Mouse (Mus musculus) liver, embryonic 15.5 days (tissue): ENCODE measurements at regions not wholly inside any gene's neighbourhood (a gene's known extent, or its start where the extent isn't known, plus 50 kb on each side); places are given as distances from the start of the nearest gene placed in this dataset.

Experiments used
- ATAC-seq: fragments of 200-750 bp; cut with Nextera tagmentation; 2 replicates; pipeline ENCODE4 v1.8.0; 2017; ENCODE audit warnings: moderate number of reproducible peaks, mild to moderate bottlenecking, moderate library complexity; ENCODE audit not compliant: insufficient read depth
- H3K27ac ChIP-seq: fragments of 300-500 bp; sonication (generic); replicated peaks from 2 replicates; pipeline ENCODE4 v1.5.1; 2015; ENCODE audit warnings: mild to moderate bottlenecking, inconsistent platforms
- H3K27me3 ChIP-seq: fragments of 300-500 bp; sonication (generic); 2 replicates; pipeline ENCODE4 v1.6.1; 2015; ENCODE audit warnings: mild to moderate bottlenecking, inconsistent platforms
- H3K36me3 ChIP-seq: fragments of 300-500 bp; sonication (generic); replicated peaks from 2 replicates; pipeline ENCODE4 v1.6.1; 2015; ENCODE audit warnings: moderate library complexity, mild to moderate bottlenecking, inconsistent platforms
- H3K4me1 ChIP-seq: fragments of 300-500 bp; sonication (generic); replicated peaks from 2 replicates; pipeline ENCODE4 v1.6.1; 2015; ENCODE audit warnings: inconsistent platforms
- H3K4me2 ChIP-seq: fragments of 300-500 bp; sonication (generic); 2 replicates; pipeline ENCODE4 v1.6.1; 2015; ENCODE audit warnings: moderate library complexity, mild to moderate bottlenecking, inconsistent platforms
- H3K4me3 ChIP-seq: fragments of 300-500 bp; sonication (generic); replicated peaks from 2 replicates; pipeline ENCODE4 v1.5.1; 2015; ENCODE audit warnings: mild to moderate bottlenecking, inconsistent platforms
- H3K9ac ChIP-seq: fragments of 300-500 bp; sonication (generic); 2 replicates; pipeline ENCODE4 v1.6.1; 2015; ENCODE audit warnings: moderate library complexity, mild to moderate bottlenecking, inconsistent platforms
- H3K9me3 ChIP-seq: fragments of 300-500 bp; sonication (generic); replicated peaks from 2 replicates; pipeline ENCODE4 v1.6.1; 2016; ENCODE audit warnings: inconsistent platforms
- WGBS: fragments of 180-500 bp; shearing (Covaris S2); methylation state at CpG from one replicate; pipeline ENCODE4 v1.1.7; 2015; ENCODE audit warnings: mixed read lengths; ENCODE audit not compliant: insufficient replicate concordance; 5-methylcytosine and 5-hydroxymethylcytosine counted together

DNA sequence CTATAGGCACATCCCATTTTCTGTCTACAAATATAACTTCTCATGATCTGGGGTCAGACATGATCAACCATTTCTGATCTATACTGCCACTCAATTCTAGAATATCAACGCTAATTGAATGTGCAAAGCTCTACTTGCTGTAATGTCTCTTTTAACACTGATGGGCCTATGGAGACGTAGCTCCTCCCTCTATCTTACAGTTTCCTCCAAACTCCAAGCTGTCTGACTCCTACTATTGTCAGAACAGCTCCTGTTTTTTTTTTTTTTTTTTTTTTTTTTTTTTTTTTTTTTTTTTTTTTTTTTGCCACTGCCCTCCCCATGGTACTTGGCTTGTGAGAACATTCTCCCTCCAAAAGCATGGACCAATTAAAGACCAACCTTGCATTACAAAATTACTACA lies 165.2 kb downstream of the Pah start:
- H3K9ac ChIP-seq, result no peak overlapping the region
- no peak overlapping the region for H3K27ac ChIP-seq
- ATAC-seq, result no peak
- no peaks in the 10 kb centered on the region for H3K27me3 ChIP-seq
- H3K36me3 ChIP-seq, result no peaks in the 10 kb centered on the region
- no peak overlapping the region for H3K4me3 ChIP-seq
- H3K9me3 ChIP-seq, result no peaks in the 10 kb centered on the region
- 60% methylated on average over 2 of the region's 2 CpGs for WGBS
- no peaks in the 10 kb centered on the region for H3K4me1 ChIP-seq
- no peak overlapping the region for H3K4me2 ChIP-seq

DNA sequence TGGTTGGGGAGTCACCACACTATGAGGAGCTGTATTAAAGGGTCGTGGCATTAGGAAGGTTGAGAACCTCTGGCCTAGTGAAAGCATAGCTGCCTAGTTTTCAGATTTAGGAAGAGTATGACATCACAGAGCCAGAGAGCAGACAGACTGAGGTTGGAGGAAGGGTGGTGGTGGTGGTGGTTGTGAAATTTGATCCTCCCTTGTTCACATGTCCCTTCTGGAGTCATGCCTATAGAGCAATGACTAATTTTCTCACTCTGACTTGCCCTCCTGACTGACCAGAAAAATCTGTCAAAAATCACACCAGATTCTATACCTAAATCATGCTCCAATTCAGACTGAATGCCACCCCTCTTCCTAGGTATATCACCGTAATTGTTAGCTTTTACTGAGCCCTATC lies 166.2 kb downstream of the Pah start:
- no peak overlapping the region for H3K9ac ChIP-seq
- no peaks in the 10 kb centered on the region for H3K27me3 ChIP-seq
- H3K4me1 ChIP-seq, result no peaks in the 10 kb centered on the region
- H3K27ac ChIP-seq, result no peak overlapping the region
- H3K4me3 ChIP-seq, result no peak overlapping the region
- ATAC-seq, result no peak
- H3K9me3 ChIP-seq, result no peaks in the 10 kb centered on the region
- no peak overlapping the region for H3K4me2 ChIP-seq
- no peaks in the 10 kb centered on the region for H3K36me3 ChIP-seq
- WGBS, result 44% methylated on average over 2 of the region's 2 CpGs

DNA sequence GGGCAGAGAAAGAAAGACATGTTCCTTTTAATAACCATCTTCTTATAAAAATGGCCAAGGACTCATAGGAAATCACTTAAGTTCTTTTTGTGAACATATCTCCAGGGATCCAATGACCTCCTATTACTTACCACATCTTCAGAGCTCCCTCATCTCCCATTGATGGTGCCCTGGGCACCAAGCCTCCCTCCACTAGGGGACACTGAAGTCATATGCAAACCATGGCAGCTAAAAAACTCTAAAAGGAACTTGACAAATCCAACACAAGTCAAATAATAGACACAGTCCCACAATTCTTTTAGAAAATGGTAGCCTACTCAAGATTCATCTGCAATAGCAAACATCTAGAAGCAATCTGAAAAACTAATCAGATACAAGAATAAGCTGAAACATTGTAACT lies 167.2 kb upstream of the Igf1 start:
- H3K9me3 ChIP-seq, result no peaks in the 10 kb centered on the region
- no peak overlapping the region for H3K9ac ChIP-seq
- H3K36me3 ChIP-seq, result no peaks in the 10 kb centered on the region
- H3K4me1 ChIP-seq, result no peaks in the 10 kb centered on the region
- H3K27me3 ChIP-seq, result no peaks in the 10 kb centered on the region
- no peak overlapping the region for H3K27ac ChIP-seq
- H3K4me2 ChIP-seq, result no peak overlapping the region
- no peak overlapping the region for H3K4me3 ChIP-seq
- no peak for ATAC-seq

DNA sequence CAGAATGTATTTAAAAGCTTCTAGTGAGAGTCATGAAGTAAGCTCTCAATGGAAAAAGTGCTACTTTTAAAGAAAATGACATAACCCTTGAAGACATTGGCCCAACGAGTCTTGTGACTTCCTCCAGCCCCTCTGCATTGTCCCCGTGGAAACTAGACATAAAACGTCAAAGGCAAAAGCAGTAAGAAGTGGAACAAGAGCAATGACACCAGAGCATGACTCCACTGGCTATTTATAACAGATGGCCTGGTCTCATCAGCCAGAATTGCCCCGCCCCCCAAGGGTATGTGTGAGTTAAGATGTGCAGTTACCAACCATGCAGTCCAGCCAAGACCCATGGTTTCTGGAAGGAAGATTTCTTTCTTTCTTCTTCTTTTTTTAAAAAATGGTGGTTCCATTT lies 161.6 kb upstream of the Igf1 start:
- no peaks in the 10 kb centered on the region for H3K4me1 ChIP-seq
- H3K9me3 ChIP-seq, result no peaks in the 10 kb centered on the region
- H3K36me3 ChIP-seq, result no peaks in the 10 kb centered on the region
- no peaks in the 10 kb centered on the region for H3K27me3 ChIP-seq
- no peak overlapping the region for H3K4me3 ChIP-seq
- no peak for ATAC-seq
- H3K9ac ChIP-seq, result no peak overlapping the region
- H3K27ac ChIP-seq, result no peak overlapping the region
- WGBS, result 29% methylated on average over 4 of the region's 4 CpGs
- no peak overlapping the region for H3K4me2 ChIP-seq

DNA sequence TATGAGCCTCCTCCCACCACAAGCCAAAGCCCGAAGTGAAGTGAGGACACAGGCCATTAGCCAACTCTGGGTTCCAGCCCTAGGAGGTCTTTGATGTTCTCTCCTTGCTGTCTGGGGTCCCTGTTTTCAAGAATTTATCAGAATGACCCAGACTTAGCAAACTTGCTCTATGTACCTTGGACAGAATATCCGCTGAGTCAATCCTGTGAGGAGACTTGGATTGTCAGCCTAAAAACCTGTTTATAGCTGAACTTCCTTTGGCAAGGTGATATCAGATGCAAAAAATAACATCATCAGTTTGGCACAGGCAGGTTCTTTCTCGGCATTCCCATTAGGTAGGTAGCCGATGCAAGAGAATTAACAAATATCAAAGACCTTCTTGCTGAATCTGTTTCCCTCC lies 146.9 kb upstream of the Igf1 start:
- ATAC-seq, result no peak
- no peak overlapping the region for H3K4me3 ChIP-seq
- no peak overlapping the region for H3K9ac ChIP-seq
- H3K36me3 ChIP-seq, result no peaks in the 10 kb centered on the region
- 56% methylated on average over 4 of the region's 4 CpGs for WGBS
- H3K4me2 ChIP-seq, result no peak overlapping the region
- H3K27ac ChIP-seq, result peak overlapping the region; percentile 38; the same call in 1 of the 2 replicates
- no peaks in the 10 kb centered on the region for H3K9me3 ChIP-seq
- H3K27me3 ChIP-seq, result no peaks in the 10 kb centered on the region
- H3K4me1 ChIP-seq, result no peaks in the 10 kb centered on the region

DNA sequence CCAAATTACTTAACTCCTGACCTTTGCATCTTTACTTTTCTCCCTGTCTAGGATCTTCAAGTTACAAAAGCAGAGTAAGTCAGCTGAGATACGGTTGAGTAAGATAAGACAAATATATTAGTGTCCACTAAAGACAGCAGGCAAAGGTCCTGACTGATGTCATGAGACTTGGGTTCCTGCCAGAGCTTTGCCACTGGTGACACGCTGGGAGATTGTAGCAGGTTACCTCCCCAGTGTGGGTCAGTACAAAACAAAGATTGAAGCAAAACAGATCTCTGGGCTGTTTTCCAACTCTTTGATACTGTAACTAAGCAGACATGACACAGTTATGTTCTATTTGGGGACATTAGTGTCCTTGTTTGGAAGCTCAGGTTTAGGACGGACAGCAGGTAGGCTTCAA lies 146.3 kb upstream of the Igf1 start:
- no peaks in the 10 kb centered on the region for H3K27me3 ChIP-seq
- no peaks in the 10 kb centered on the region for H3K4me1 ChIP-seq
- H3K4me2 ChIP-seq, result no peak overlapping the region
- H3K36me3 ChIP-seq, result no peaks in the 10 kb centered on the region
- no peaks in the 10 kb centered on the region for H3K9me3 ChIP-seq
- H3K4me3 ChIP-seq, result no peak overlapping the region
- no peak overlapping the region for H3K9ac ChIP-seq
- peak; percentile 80; the same call in 1 of the 2 replicates for ATAC-seq
- no peak overlapping the region for H3K27ac ChIP-seq
- WGBS, result 43% methylated on average over 3 of the region's 3 CpGs

DNA sequence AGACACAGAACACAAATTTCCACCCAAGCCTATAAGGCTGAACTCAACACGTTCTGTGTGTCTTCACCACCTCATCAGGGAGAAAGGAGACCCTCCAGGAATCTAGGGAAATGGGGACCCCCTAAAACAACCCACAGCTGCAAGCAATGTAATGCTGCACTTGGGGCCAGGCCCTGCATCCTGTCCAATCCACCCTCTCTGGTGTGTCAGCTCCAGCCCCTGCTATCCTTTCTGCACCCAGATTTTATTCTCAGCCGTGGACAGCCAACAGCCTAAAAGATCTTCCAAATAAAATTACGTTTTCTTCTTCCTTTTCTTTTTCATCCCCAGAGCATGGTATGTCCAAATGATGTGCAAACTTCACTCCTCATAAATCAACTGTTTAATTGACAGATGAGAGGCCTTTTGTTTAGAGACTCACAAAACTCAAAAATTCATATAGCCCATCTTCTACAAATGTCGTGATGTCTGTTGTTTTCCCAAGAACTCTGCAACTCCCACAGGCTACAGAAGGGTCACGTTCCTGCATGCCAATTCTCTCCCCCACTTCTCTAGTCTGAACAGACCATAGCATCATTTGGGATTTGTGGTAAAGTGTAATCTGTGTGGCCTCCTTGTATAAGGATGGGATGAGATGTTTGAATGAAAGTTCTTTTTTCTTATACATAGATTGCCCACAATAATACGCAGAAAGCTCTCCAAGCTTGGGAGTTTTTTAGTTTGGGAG lies 142.0 kb upstream of the Igf1 start:
- no peak for ATAC-seq
- Histone ChIP-seq H3K36me3 (no peaks in the 10 kb centered on the region), H3K4me1 (no peaks in the 10 kb centered on the region), H3K27ac (no peak overlapping the region), H3K4me3 (no peak overlapping the region), H3K27me3 (no peaks in the 10 kb centered on the region), H3K9me3 (no peaks in the 10 kb centered on the region), H3K9ac (no peak overlapping the region), H3K4me2 (no peak overlapping the region)
- 47% methylated on average over 6 of the region's 6 CpGs for WGBS

DNA sequence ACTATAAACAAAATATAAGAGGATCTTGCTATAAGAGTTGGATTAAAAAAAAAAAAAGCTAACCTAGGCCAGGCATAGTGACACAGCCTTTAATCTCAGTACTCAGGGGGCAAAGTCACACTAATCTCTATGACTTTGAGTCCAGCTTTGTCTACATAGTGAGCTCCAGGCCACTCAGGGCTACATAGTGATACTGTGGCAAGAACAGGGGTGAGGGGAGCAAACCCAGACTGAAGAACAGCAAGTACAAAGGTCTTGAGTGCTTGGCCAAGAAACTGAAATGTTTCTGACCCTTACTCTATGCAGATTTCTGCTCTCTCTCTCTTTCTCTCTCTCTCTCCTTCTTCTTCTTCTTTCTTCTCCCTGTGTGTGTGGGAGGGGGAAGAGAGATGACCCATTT lies 140.9 kb upstream of the Igf1 start:
- Histone ChIP-seq H3K4me3 (no peak overlapping the region), H3K9ac (no peak overlapping the region), H3K27ac (no peak overlapping the region), H3K4me1 (no peaks in the 10 kb centered on the region), H3K27me3 (no peaks in the 10 kb centered on the region), H3K9me3 (no peaks in the 10 kb centered on the region), H3K36me3 (no peaks in the 10 kb centered on the region), H3K4me2 (no peak overlapping the region)
- no peak for ATAC-seq

DNA sequence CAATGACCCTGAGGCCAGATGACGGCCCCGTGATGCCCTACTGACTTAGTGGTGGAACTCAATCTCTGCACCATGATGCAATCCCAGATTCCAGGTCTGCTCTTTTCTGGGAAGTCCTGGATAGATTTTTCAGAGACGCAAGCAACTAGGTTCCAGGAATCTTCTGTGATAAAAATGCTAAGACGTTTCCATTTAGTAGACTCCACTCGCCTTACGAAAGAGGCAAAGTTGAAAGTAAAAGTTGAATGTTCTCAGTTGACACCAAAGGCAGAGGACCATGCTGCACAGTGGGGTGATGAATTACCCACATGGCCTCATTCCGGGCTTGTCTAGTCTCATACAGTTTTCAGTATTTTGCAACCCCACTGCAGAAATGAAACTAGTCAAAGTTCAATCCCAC lies 139.6 kb upstream of the Igf1 start:
- H3K9me3 ChIP-seq, result no peaks in the 10 kb centered on the region
- 71% methylated on average over 7 of the region's 7 CpGs for WGBS

DNA sequence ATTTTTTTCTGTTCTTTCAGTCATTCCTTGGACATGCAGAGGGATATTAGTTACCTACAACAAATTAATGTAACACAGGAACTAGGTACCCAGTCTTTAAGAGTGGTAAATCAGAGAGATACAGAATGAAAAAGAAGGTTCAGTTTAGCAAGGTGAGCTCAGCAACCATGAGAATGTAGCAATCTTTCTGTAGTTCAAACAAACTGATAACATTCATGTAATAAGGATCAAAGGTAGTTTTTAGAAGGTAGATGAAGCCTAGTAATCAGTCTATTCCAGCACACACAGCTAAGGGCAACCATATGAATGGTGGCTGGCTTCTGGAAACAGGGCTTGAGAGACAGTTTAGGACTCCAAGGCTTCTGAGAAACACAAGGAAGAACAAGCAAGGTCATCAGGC lies 138.1 kb upstream of the Igf1 start:
- no peak for ATAC-seq
- H3K4me3 ChIP-seq, result no peak overlapping the region

More for the DNA sequence above, 139.6 kb upstream of the Igf1 start:
- H3K4me2 ChIP-seq, result no peak overlapping the region
- no peak overlapping the region for H3K4me3 ChIP-seq
- H3K27ac ChIP-seq, result no peak overlapping the region
- no peak for ATAC-seq
- H3K27me3 ChIP-seq, result no peaks in the 10 kb centered on the region
- no peak overlapping the region for H3K9ac ChIP-seq
- H3K36me3 ChIP-seq, result no peaks in the 10 kb centered on the region
- no peaks in the 10 kb centered on the region for H3K4me1 ChIP-seq

DNA sequence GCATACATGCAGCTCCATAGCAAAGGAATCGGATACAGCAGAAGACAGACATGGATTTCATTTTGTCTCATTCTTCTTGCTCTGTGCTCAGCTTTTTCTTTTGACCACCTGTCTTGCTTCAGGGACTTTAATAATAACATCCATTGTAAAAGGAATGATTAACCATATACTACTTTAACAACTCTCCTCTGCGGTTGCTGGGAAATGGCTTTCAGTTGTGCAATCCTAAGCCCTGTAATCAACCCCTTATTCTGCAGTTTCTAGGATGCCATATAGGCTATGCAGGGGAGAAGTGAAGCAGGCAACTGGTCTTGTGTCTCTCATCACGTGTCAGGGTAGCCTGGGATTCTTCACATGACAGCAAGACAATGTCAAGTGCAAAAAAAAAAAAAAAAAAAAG lies 135.8 kb upstream of the Igf1 start:
- Histone ChIP-seq H3K36me3 (no peaks in the 10 kb centered on the region), H3K9me3 (no peaks in the 10 kb centered on the region), H3K27ac (no peak overlapping the region), H3K4me2 (no peak overlapping the region), H3K27me3 (no peaks in the 10 kb centered on the region), H3K4me1 (no peaks in the 10 kb centered on the region), H3K9ac (no peak overlapping the region), H3K4me3 (no peak overlapping the region)
- 55% methylated on average over 3 of the region's 3 CpGs for WGBS
- ATAC-seq, result no peak

More for the DNA sequence above, 138.1 kb upstream of the Igf1 start:
- Histone ChIP-seq H3K4me1 (no peaks in the 10 kb centered on the region), H3K4me2 (no peak overlapping the region), H3K36me3 (no peaks in the 10 kb centered on the region), H3K9me3 (no peaks in the 10 kb centered on the region), H3K9ac (no peak overlapping the region), H3K27ac (no peak overlapping the region), H3K27me3 (no peaks in the 10 kb centered on the region)

DNA sequence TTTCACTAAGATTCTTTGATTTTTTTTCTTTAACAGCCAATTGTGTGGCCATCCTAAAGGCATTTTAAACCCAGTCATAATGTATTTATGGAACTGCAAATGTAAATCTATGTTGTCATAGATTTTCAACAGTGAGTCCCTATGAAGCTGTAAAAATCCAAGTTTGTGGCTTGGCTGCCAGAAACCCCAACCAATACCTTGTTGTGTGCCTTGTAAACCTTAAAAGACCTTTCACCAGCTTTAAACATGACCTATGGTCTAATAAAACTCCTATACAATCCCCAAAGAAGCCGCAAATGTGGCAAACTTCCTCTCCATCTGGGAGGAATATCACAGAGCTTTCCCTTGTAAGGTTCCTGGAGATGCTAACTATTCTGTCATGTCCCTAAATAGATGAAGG lies 125.4 kb upstream of the Igf1 start:
- ATAC-seq, result no peak
- Histone ChIP-seq H3K9me3 (no peaks in the 10 kb centered on the region), H3K36me3 (no peaks in the 10 kb centered on the region), H3K9ac (no peak overlapping the region), H3K4me2 (no peak overlapping the region), H3K27ac (no peak overlapping the region), H3K27me3 (no peaks in the 10 kb centered on the region), H3K4me1 (no peaks in the 10 kb centered on the region), H3K4me3 (no peak overlapping the region)
- 67% methylated on average over 1 of the region's 1 CpGs for WGBS
